Mouse (Mus musculus) hindbrain, embryonic 13.5 days (tissue): Measurements from ENCODE around the gene Ccdc17. TPM values are rescaled to one million over a fixed set of nuclear protein-coding genes. Genes with fewer than 3 reads are reported as not detected.

Experiments used
- polyA plus RNA-seq: library from polyadenylated mRNA; unstranded; fragments of >200 nt; fragmentation: Nextera tagmentation; extraction: Ambion mirVana; gene quantifications from 2 replicates; pipeline ENCODE4 v1.2.1, GENCODE M21; 2015

Gene Ccdc17
- polyA plus RNA-seq, 1 experiment from 2014 or later, result 5.4 TPM

Other genes starting within 250 kb of the Ccdc17 start
- gene Mast2, start 132.5 kb upstream of the Ccdc17 start, polyA plus RNA-seq, result 35.3 and 39.4 TPM in 2 replicates
- gene Ipp, start 89.1 kb upstream of the Ccdc17 start, polyA plus RNA-seq, result 12.3 and 14.0 TPM in 2 replicates
- gene Tmem69, start 40.7 kb upstream of the Ccdc17 start, polyA plus RNA-seq, result 25.0 and 27.5 TPM in 2 replicates
- 18.1 and 18.5 TPM in 2 replicates for gene Gpbp1l1, start 39.0 kb upstream of the Ccdc17 start, polyA plus RNA-seq
- gene Nasp, start 31.3 kb downstream of the Ccdc17 start, polyA plus RNA-seq, result 109 and 110 TPM in 2 replicates
- 666 and 678 TPM in 2 replicates for gene Akr1a1, start 55.0 kb downstream of the Ccdc17 start, polyA plus RNA-seq
- 475 TPM in 2 replicates for gene Prdx1, start 88.9 kb downstream of the Ccdc17 start, polyA plus RNA-seq
- gene Mmachc, start 111.8 kb downstream of the Ccdc17 start, polyA plus RNA-seq, result 24.3 and 29.7 TPM in 2 replicates
- 16.6 and 19.3 TPM in 2 replicates for gene Ccdc163, start 111.9 kb downstream of the Ccdc17 start, polyA plus RNA-seq
- gene Tesk2, start 124.3 kb downstream of the Ccdc17 start, polyA plus RNA-seq, result 3.2 and 3.7 TPM in 2 replicates
- gene Toe1, start 211.0 kb downstream of the Ccdc17 start, polyA plus RNA-seq, result 29.2 and 29.9 TPM in 2 replicates
- gene Mutyh, start 211.1 kb downstream of the Ccdc17 start, polyA plus RNA-seq, result 8.9 and 9.0 TPM in 2 replicates
- gene Hpdl, start 225.1 kb downstream of the Ccdc17 start, polyA plus RNA-seq, result 0.88 and 1.2 TPM in 2 replicates